Mouse (Mus musculus): ENCODE measurements around the gene Mta3. TPM values are rescaled to one million over a fixed set of nuclear protein-coding genes. Genes with fewer than 3 reads are reported as not detected.

Mta3 gene
- polyA plus RNA-seq, 1 experiment, result 44.5 TPM

- no peak for TF ChIP-seq CTCF (IDR thresholded peaks at IDR 0.05; ENCODE audit: borderline replicate concordance, control insufficient read depth, extremely low read depth, insufficient read depth, low read length, poor library complexity)
- TF ChIP-seq POLR2A (IDR thresholded peaks at IDR 0.05; ENCODE audit: control insufficient read depth, extremely low read depth, insufficient read depth, low read length, poor library complexity), result no peak
- 91% methylated on average over 4 of the region's 4 CpGs for WGBS
- H3K36me3 ChIP-seq (ENCODE audit: control insufficient read depth, insufficient read depth, low read length), result no peaks in the 10 kb centered on the region
- H3K4me1 ChIP-seq (replicated peaks; ENCODE audit: control insufficient read depth, insufficient read depth, low read length), result peaks cover 9% of the 10 kb centered on the region
- H3K27me3 ChIP-seq (ENCODE audit: control insufficient read depth, insufficient read depth, low read length), result no peaks in the 10 kb centered on the region
- H3K27ac ChIP-seq (ENCODE audit: control insufficient read depth, insufficient read depth, low read length), result no peak overlapping the region
- H3K4me3 ChIP-seq (ENCODE audit: control insufficient read depth, insufficient read depth, low read length), result no peak overlapping the region
- no peak for DNase-seq
Observed at GRCm38 (mm10) chr17:83830616-83831292, 124.8 kb downstream of the Mta3 start.

DNA sequence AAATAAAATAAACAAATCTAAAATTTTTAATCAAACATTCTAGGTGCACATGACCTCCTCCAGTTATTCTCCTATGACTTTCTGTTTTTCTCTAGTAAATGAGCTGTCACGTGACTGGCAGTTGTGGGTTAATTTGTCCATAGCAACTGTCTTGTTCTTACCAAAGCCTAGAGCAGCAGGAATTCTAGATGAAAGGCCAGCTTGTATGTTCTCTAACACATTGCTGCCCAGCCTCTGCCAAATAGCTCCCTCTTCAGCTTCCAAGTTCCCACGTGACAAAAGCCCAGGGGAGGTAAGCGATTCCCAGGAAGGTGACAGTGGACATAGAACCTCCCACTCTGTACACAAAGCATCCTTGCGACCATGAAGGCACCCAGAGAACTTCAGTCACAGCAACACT is 128.2 kb downstream of the Mta3 start:
- no peak for DNase-seq

DNA sequence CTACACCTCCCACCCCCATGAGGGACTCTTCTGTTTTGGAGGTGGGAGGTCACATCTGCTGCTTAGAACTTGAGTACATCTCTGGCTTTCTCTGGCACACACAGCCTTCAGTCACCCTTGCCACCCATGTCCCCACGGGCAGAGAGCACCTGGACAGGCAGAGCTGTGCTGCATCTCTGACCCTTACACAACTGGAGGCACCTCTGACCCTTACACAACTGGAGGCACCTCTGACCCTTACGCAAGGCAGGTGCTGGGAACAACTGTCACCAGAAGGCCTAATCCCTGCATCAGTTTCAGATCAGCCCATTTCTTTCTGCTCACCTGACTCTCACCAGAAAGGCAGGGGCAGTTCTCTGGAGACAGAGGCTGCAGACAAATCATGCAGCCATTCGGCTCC is 130.1 kb downstream of the Mta3 start:
- Histone ChIP-seq H3K36me3 (ENCODE audit: control insufficient read depth, insufficient read depth, low read length) (no peaks in the 10 kb centered on the region), H3K4me3 (ENCODE audit: control insufficient read depth, insufficient read depth, low read length) (no peak overlapping the region), H3K27me3 (ENCODE audit: control insufficient read depth, insufficient read depth, low read length) (no peaks in the 10 kb centered on the region), H3K4me1 (replicated peaks; ENCODE audit: control insufficient read depth, insufficient read depth, low read length) (peaks cover 6% of the 10 kb centered on the region), H3K27ac (ENCODE audit: control insufficient read depth, insufficient read depth, low read length) (no peak overlapping the region)
- no peak for TF ChIP-seq POLR2A (IDR thresholded peaks at IDR 0.05; ENCODE audit: control insufficient read depth, extremely low read depth, insufficient read depth, low read length, poor library complexity)
- no peak for TF ChIP-seq CTCF (IDR thresholded peaks at IDR 0.05; ENCODE audit: borderline replicate concordance, control insufficient read depth, extremely low read depth, insufficient read depth, low read length, poor library complexity)
- DNase-seq, result no peak
- 92% methylated on average over 3 of the region's 3 CpGs for WGBS

More for the DNA sequence above, 128.2 kb downstream of the Mta3 start:
- TF ChIP-seq POLR2A (IDR thresholded peaks at IDR 0.05; ENCODE audit: control insufficient read depth, extremely low read depth, insufficient read depth, low read length, poor library complexity), result no peak
- no peak for TF ChIP-seq CTCF (IDR thresholded peaks at IDR 0.05; ENCODE audit: borderline replicate concordance, control insufficient read depth, extremely low read depth, insufficient read depth, low read length, poor library complexity)
- H3K27me3 ChIP-seq (ENCODE audit: control insufficient read depth, insufficient read depth, low read length), result no peaks in the 10 kb centered on the region
- WGBS, result 79% methylated on average over 4 of the region's 4 CpGs
- H3K27ac ChIP-seq (ENCODE audit: control insufficient read depth, insufficient read depth, low read length), result no peak overlapping the region
- no peaks in the 10 kb centered on the region for H3K36me3 ChIP-seq (ENCODE audit: control insufficient read depth, insufficient read depth, low read length)
- H3K4me3 ChIP-seq (ENCODE audit: control insufficient read depth, insufficient read depth, low read length), result no peak overlapping the region
- peaks cover 9% of the 10 kb centered on the region for H3K4me1 ChIP-seq (replicated peaks; ENCODE audit: control insufficient read depth, insufficient read depth, low read length)

DNA sequence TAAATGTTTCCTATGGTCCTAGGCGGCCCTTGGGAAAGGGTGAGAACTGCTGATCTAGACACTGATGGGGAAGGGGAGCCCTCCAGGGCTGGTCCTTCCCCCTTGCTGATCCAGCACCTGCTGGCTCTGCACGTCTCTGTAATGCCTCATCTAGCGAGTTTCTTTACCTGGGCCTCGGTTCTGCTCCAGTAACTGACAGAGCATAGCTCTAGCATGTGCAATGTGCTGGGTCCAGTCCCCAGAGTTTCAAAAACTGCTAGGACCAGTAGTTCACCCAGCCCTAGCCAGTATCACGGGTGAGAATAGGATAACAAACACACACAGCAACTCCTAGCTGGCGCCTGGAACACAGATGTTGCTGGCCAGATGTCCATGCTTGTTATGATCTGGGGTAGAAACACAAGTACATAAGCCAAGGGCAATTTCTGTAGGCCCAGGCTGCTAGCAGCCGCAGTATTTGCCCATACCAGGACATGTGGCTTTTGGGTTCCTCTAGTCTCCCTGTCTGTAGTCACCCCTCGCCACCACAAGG is 131.8 kb downstream of the Mta3 start:
- Histone ChIP-seq H3K4me3 (ENCODE audit: control insufficient read depth, insufficient read depth, low read length) (no peak overlapping the region), H3K27ac (ENCODE audit: control insufficient read depth, insufficient read depth, low read length) (no peak overlapping the region), H3K4me1 (replicated peaks; ENCODE audit: control insufficient read depth, insufficient read depth, low read length) (no peaks in the 10 kb centered on the region), H3K27me3 (ENCODE audit: control insufficient read depth, insufficient read depth, low read length) (no peaks in the 10 kb centered on the region), H3K36me3 (ENCODE audit: control insufficient read depth, insufficient read depth, low read length) (no peaks in the 10 kb centered on the region)
- no peak for DNase-seq
- TF ChIP-seq CTCF (IDR thresholded peaks at IDR 0.05; ENCODE audit: borderline replicate concordance, control insufficient read depth, extremely low read depth, insufficient read depth, low read length, poor library complexity), result no peak
- no peak for TF ChIP-seq POLR2A (IDR thresholded peaks at IDR 0.05; ENCODE audit: control insufficient read depth, extremely low read depth, insufficient read depth, low read length, poor library complexity)
- 93% methylated on average over 8 of the region's 8 CpGs for WGBS

GRCm38 (mm10) chr17:83839132-83839531 is 133.2 kb downstream of the Mta3 start:
- no peaks in the 10 kb centered on the region for H3K27me3 ChIP-seq (ENCODE audit: control insufficient read depth, insufficient read depth, low read length)
- 91% methylated on average over 9 of the region's 9 CpGs for WGBS
- no peak for DNase-seq

GRCm38 (mm10) chr17:83841011-83841410 is 135.0 kb downstream of the Mta3 start:
- 97% methylated on average over 5 of the region's 5 CpGs for WGBS
- no peaks in the 10 kb centered on the region for H3K27me3 ChIP-seq (ENCODE audit: control insufficient read depth, insufficient read depth, low read length)
- TF ChIP-seq CTCF (IDR thresholded peaks at IDR 0.05; ENCODE audit: borderline replicate concordance, control insufficient read depth, extremely low read depth, insufficient read depth, low read length, poor library complexity), result no peak
- TF ChIP-seq POLR2A (IDR thresholded peaks at IDR 0.05; ENCODE audit: control insufficient read depth, extremely low read depth, insufficient read depth, low read length, poor library complexity), result no peak
- H3K4me1 ChIP-seq (replicated peaks; ENCODE audit: control insufficient read depth, insufficient read depth, low read length), result peaks cover 3% of the 10 kb centered on the region; the same call in 1 of the 2 replicates
- no peak for DNase-seq
- no peak overlapping the region for H3K4me3 ChIP-seq (ENCODE audit: control insufficient read depth, insufficient read depth, low read length)
- no peaks in the 10 kb centered on the region for H3K36me3 ChIP-seq (ENCODE audit: control insufficient read depth, insufficient read depth, low read length)
- H3K27ac ChIP-seq (ENCODE audit: control insufficient read depth, insufficient read depth, low read length), result no peak overlapping the region

More at GRCm38 (mm10) chr17:83839132-83839531, 133.2 kb downstream of the Mta3 start:
- Histone ChIP-seq H3K4me3 (ENCODE audit: control insufficient read depth, insufficient read depth, low read length) (no peak overlapping the region), H3K27ac (ENCODE audit: control insufficient read depth, insufficient read depth, low read length) (no peak overlapping the region), H3K36me3 (ENCODE audit: control insufficient read depth, insufficient read depth, low read length) (no peaks in the 10 kb centered on the region), H3K4me1 (replicated peaks; ENCODE audit: control insufficient read depth, insufficient read depth, low read length) (no peaks in the 10 kb centered on the region)
- TF ChIP-seq POLR2A (IDR thresholded peaks at IDR 0.05; ENCODE audit: control insufficient read depth, extremely low read depth, insufficient read depth, low read length, poor library complexity) (no peak), CTCF (IDR thresholded peaks at IDR 0.05; ENCODE audit: borderline replicate concordance, control insufficient read depth, extremely low read depth, insufficient read depth, low read length, poor library complexity) (no peak)

Data from thymus, adult 2 months (tissue).